Mouse (Mus musculus) MEL (cell line): ENCODE results near the gene Robo1.

Experiments
- CTCF ChIP-seq, 3 experiments: IDR thresholded peaks in 2 of 3; conservative IDR thresholded peaks in 1 of 3; 2 replicates each; pipeline ENCODE4 v1.5.1; 2011 to 2012; ENCODE audit warnings: low read length in 3 of 3, low read depth in 2 of 3, mild to moderate bottlenecking in 2 of 3, improper control_type of control experiment in 1 of 3, inconsistent platforms in 1 of 3, mixed read lengths in 1 of 3, moderate library complexity in 1 of 3; ENCODE audit not compliant: control insufficient read depth in 1 of 3, insufficient read depth in 1 of 3, poor library complexity in 1 of 3, severe bottlenecking in 1 of 3
- USF2 ChIP-seq, 2 experiments: IDR thresholded peaks; 2 replicates each; pipeline ENCODE4 v1.6.1; 2011 to 2012; ENCODE audit warnings: improper control_type of control experiment in 2 of 2, low read length in 2 of 2, borderline replicate concordance in 1 of 2, inconsistent platforms in 1 of 2, low read depth in 1 of 2, mild to moderate bottlenecking in 1 of 2; ENCODE audit not compliant: insufficient read depth in 1 of 2

- TF ChIP-seq CTCF (IDR thresholded peaks at IDR 0.05 in 2 of 3, conservative IDR thresholded peaks at IDR 0.05 in 1 of 3; ENCODE audit: control insufficient read depth in 1 of 3, insufficient read depth in 1 of 3, low read depth in 2 of 3, low read length in 3 of 3, poor library complexity in 1 of 3, severe bottlenecking in 1 of 3) (no peak), USF2 (IDR thresholded peaks at IDR 0.05; ENCODE audit: borderline replicate concordance in 1 of 2, insufficient read depth in 1 of 2, low read depth in 1 of 2, low read length in 2 of 2) (no peak)
These were observed 68.8 kb downstream of the Robo1 start for GRCm38 (mm10) chr16:72376896-72377295.
